Mouse (Mus musculus) liver, embryonic 14.5 days (tissue): ENCODE measurements around the gene Gm10644. TPM values are rescaled to one million over a fixed set of nuclear protein-coding genes. Genes with fewer than 3 reads are reported as not detected.

ENCODE experiments used
- ATAC-seq: fragments of 200-750 bp; cut with Nextera tagmentation; 2 replicates; pipeline ENCODE4 v1.8.0; 2017; ENCODE audit warnings: moderate number of reproducible peaks, mild to moderate bottlenecking, moderate library complexity; ENCODE audit not compliant: insufficient read depth
- DNase-seq, 3 experiments: peaks; one replicate each; pipeline ENCODE4 v3.0.0-alpha.2; 2012 to 2013; ENCODE audit warnings: low read depth in 3 of 3, low spot score in 3 of 3
- H3K27ac ChIP-seq: fragments of 300-500 bp; sonication (generic); 2 replicates; pipeline ENCODE4 v1.5.1; 2014; ENCODE audit warnings: moderate library complexity, mild to moderate bottlenecking, control low read depth, inconsistent platforms
- H3K27me3 ChIP-seq: fragments of 300-500 bp; sonication (generic); 2 replicates; pipeline ENCODE4 v1.6.1; 2014; ENCODE audit warnings: mild to moderate bottlenecking, low read length, moderate library complexity; ENCODE audit not compliant: control insufficient read depth, insufficient read depth
- H3K36me3 ChIP-seq: fragments of 300-500 bp; sonication (generic); replicated peaks from 2 replicates; pipeline ENCODE4 v1.6.1; 2014; ENCODE audit warnings: low read depth; ENCODE audit not compliant: control insufficient read depth, insufficient read depth
- H3K4me1 ChIP-seq, 2 experiments: fragments of 200-500 bp in 1 of 2; fragments of 300-500 bp in 1 of 2; sonication (generic) in 1 of 2; replicated peaks; 2 replicates each; pipeline ENCODE4 v1.6.1; 2012 to 2014; ENCODE audit warnings: antibody characterized with exemption in 1 of 2, inconsistent platforms in 1 of 2, low read length in 1 of 2; ENCODE audit not compliant: control insufficient read depth in 2 of 2, insufficient read depth in 2 of 2
- H3K4me2 ChIP-seq: fragments of 300-500 bp; sonication (generic); 2 replicates; pipeline ENCODE4 v1.6.1; 2014; ENCODE audit warnings: low read depth, mild to moderate bottlenecking, control low read depth, moderate library complexity
- H3K4me3 ChIP-seq, 2 experiments: fragments of 200-500 bp in 1 of 2; fragments of 300-500 bp in 1 of 2; sonication (generic) in 1 of 2; 2 replicates each; pipeline ENCODE4 v1.5.1; 2012 to 2014; ENCODE audit warnings: low read depth in 2 of 2, low read length in 2 of 2, mild to moderate bottlenecking in 2 of 2, control low read depth in 1 of 2, inconsistent platforms in 1 of 2, moderate library complexity in 1 of 2; ENCODE audit not compliant: insufficient read depth in 1 of 2
- H3K9ac ChIP-seq: fragments of 300-500 bp; sonication (generic); replicated peaks from 2 replicates; pipeline ENCODE4 v1.6.1; 2014; ENCODE audit warnings: mild to moderate bottlenecking, control low read depth, moderate library complexity
- H3K9me3 ChIP-seq: fragments of 300-500 bp; sonication (generic); 2 replicates; pipeline ENCODE4 v1.6.1; 2016; ENCODE audit warnings: low read length, mixed read lengths; ENCODE audit not compliant: control insufficient read depth
- CTCF ChIP-seq: IDR thresholded peaks from 2 replicates; pipeline ENCODE4 v1.5.1; 2016; ENCODE audit warnings: antibody characterized with exemption, low read depth, control low read depth
- EP300 ChIP-seq: IDR thresholded peaks from 2 replicates; pipeline ENCODE4 v1.6.1; 2016; ENCODE audit warnings: antibody characterized with exemption, low read depth
- WGBS: fragments of 180-500 bp; shearing (Covaris S2); extraction: QIAGEN DNeasy Blood & Tissue Kit; methylation state at CpG from one replicate; pipeline ENCODE4 v1.1.7; 2014; ENCODE audit not compliant: insufficient replicate concordance; 5-methylcytosine and 5-hydroxymethylcytosine counted together
- polyA plus RNA-seq, 2 experiments: library from polyadenylated mRNA; depleted of rRNA in 1 of 2; stranded (reverse) in 1 of 2; unstranded in 1 of 2; fragments of >200 nt; fragmentation: Nextera tagmentation in 1 of 2; extraction: Ambion mirVana in 1 of 2; gene quantifications; 2 replicates each; pipeline versions ENCODE4 v1.2.1 to v1.2.3; 2012 to 2014

The Gm10644 gene
- polyA plus RNA-seq (2012; rRNA removed) = 0.30 and 0.31 TPM in 2 replicates
- polyA plus RNA-seq (2014; fragmentation: Nextera tagmentation; extraction: Ambion mirVana) = 0.09 and 0.30 TPM in 2 replicates

- Histone ChIP-seq H3K9me3 (no peaks in the 10 kb centered on the region), H3K36me3 (peaks cover 5% of the 10 kb centered on the region), H3K9ac (peak within 1 kb of the TSS; percentile 83), H3K4me3 (peak within 1 kb of the TSS; percentile 77 to 79), H3K27ac (peak within 1 kb of the TSS; percentile 51), H3K4me2 (peak within 1 kb of the TSS; percentile 98), H3K27me3 (no peaks in the 10 kb centered on the region), H3K4me1 (peaks cover 12% of the 10 kb centered on the region in 2 experiments)
- TF ChIP-seq EP300 (no peak), CTCF (peak; percentile 97)
- DNase-seq (peak; percentile 100), ATAC-seq (peak; percentile 98)
- WGBS = under 1% methylated on average over 75 of the region's 75 CpGs
Observed at GRCm38 (mm10) chr8:83955106-83955957, at the start of gene Gm10644, which contains the start of gene Asf1b. Gene Gm10644, minus strand, starts transcription at chr8:83955205. Gene Asf1b, plus strand, starts transcription at chr8:83955507.

DNA sequence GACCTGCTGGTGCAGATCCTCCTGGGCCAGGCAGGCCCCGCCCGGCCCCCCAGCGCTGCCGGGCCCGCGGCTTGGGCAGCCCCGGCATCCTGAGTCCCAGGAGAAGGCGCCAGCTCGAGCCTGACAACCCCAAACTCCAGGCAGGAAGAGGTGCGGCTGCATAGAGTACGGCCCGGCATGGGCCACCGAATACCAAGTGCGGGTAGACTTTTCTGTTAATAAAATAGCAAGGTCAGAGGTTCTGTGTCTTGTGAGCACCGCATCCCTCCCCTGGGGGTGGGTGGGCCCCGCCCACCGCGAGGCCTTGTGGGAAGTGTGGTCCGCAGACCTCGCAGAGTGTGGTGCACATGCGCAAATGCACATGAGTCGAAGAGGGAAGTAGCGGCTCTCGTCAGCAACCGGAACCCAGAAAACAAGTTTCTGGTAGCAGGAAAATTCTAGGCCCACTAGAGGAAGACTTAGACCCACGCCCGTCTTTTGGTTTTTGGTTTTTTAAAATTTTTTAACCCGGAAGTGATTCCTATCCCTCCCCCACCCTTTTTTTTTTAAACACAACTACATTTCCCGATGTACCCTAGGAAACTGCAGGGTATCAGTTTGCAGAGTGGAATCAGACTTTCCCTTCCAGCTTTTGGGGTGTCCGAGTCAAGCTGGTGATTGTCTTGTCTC lies 49.7 kb upstream of the Gm10644 start:
- under 1% methylated on average over 30 of the region's 30 CpGs for WGBS
- Histone ChIP-seq H3K9me3 (no peaks in the 10 kb centered on the region), H3K27me3 (peaks cover 3% of the 10 kb centered on the region), H3K4me2 (peak overlapping the region; percentile 90), H3K27ac (peak overlapping the region; percentile 71), H3K36me3 (peaks cover 21% of the 10 kb centered on the region), H3K9ac (peak overlapping the region; percentile 68), H3K4me1 (peaks cover 6 to 7% of the 10 kb centered on the region in 2 experiments), H3K4me3 (peak overlapping the region; percentile 67)
- peak; percentile 87 for ATAC-seq
- DNase-seq = peak; percentile 80 to 85 (median 81)
- TF ChIP-seq CTCF (no peak), EP300 (no peak)

DNA sequence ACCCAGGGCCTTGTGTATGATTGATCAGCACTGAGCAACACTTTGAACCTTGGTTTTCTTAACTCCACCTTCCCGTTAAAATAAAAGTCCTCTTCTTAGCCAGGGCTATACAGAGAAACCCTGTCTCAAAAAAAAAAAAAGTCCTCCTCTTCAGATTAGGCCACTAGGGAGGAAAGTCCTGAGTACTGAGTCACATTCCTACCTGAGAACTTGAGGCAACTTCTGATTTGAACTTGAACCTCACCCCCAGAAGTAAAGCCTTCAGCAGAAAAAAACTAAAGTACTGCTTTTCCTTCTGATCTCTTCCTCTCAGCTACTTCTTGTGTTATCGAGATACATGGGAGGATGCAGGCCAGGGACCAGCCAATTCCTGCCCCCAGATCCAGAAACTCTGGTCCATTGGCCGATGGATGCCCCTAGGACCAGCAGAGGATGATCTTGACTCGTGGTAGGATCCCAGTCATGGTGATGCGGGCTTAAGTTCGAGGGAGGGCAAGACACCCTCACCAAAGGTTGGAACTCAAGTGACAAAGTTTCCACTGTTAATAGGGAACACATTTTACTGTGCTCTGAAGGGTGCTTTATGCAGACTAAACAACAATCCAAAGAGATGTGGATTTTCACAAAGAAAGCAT lies 48.7 kb upstream of the Gm10644 start:
- no peaks in the 10 kb centered on the region for H3K27me3 ChIP-seq
- H3K4me2 ChIP-seq = peak overlapping the region; percentile 90
- peak overlapping the region; percentile 45 for H3K9ac ChIP-seq
- peaks cover 25% of the 10 kb centered on the region for H3K36me3 ChIP-seq
- ATAC-seq (no peak), DNase-seq (no peak)
- peaks cover 10 to 11% of the 10 kb centered on the region in 2 experiments for H3K4me1 ChIP-seq
- no peak overlapping the region; a peak in 1 of 4 replicates for H3K4me3 ChIP-seq
- WGBS = 70% methylated on average over 6 of the region's 6 CpGs
- no peaks in the 10 kb centered on the region for H3K9me3 ChIP-seq
- TF ChIP-seq EP300 (no peak), CTCF (no peak)
- peak overlapping the region; percentile 27 for H3K27ac ChIP-seq

DNA sequence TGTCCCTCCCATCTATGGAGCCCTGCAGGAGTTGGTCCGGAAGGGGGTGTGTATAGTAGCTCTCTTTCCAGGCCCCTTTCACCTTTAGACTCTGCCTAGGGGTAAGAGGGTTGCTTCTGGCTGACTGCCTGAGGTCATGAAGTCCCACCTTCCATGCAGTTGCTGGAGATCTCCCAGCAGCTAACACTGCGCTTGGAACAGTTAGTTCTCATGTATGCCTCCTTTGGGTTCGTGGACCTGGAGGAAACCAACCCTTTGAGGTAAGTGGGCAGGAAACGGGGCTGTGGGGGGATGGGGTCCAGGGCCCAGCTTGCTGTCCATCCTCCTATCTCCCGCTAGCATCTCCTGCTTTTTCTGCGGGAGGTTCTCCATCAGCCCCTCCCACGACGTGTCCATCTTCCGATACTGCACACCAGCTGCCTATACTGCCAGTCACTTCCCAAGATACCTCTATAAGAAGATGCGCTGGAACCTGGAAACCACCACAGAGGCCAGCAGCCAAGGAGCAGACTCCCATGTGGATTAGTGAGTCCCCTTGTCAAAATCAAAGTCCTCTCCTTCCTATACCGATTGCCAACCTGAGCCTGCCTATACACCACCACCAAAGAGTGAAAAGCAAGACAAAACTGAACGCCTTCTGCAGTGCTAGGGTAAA lies 48.1 kb upstream of the Gm10644 start:
- ATAC-seq (no peak), DNase-seq (no peak)
- Histone ChIP-seq H3K4me2 (no peak overlapping the region), H3K36me3 (peaks cover 25% of the 10 kb centered on the region), H3K9me3 (no peaks in the 10 kb centered on the region), H3K9ac (no peak overlapping the region), H3K27me3 (no peaks in the 10 kb centered on the region), H3K4me1 (peaks cover 10 to 11% of the 10 kb centered on the region in 2 experiments), H3K27ac (no peak overlapping the region), H3K4me3 (no peak overlapping the region)
- 67% methylated on average over 12 of the region's 12 CpGs for WGBS
- no peak for TF ChIP-seq CTCF
- TF ChIP-seq EP300 = no peak
